Mouse (Mus musculus) hindbrain, postnatal 0 days (tissue): ENCODE data around the gene Arpin. TPM values are rescaled to one million over a fixed set of nuclear protein-coding genes. Genes with fewer than 3 reads are reported as not detected.

Experiments
- ATAC-seq: fragments of 200-750 bp; cut with Nextera tagmentation; 2 replicates; pipeline ENCODE4 v1.8.0; 2017; ENCODE audit warnings: mild to moderate bottlenecking, moderate TSS enrichment, moderate library complexity
- DNase-seq: peaks from one replicate; pipeline ENCODE4 v3.0.0-alpha.2; 2015; ENCODE audit warnings: low spot score
- H3K27ac ChIP-seq: fragments of 300-500 bp; sonication (generic); 2 replicates; pipeline ENCODE4 v1.5.1; 2014; ENCODE audit warnings: mild to moderate bottlenecking
- H3K27me3 ChIP-seq: fragments of 300-500 bp; sonication (generic); 2 replicates; pipeline ENCODE4 v1.6.1; 2014; ENCODE audit warnings: low read length, mixed read lengths; ENCODE audit not compliant: insufficient read depth
- H3K36me3 ChIP-seq: fragments of 300-500 bp; sonication (generic); 2 replicates; pipeline ENCODE4 v1.6.1; 2014; ENCODE audit warnings: low read length, mixed read lengths; ENCODE audit not compliant: insufficient read depth
- H3K4me1 ChIP-seq: fragments of 300-500 bp; sonication (generic); 2 replicates; pipeline ENCODE4 v1.6.1; 2014; ENCODE audit warnings: antibody characterized with exemption, low read length, mixed read lengths; ENCODE audit not compliant: insufficient read depth
- H3K4me2 ChIP-seq: fragments of 300-500 bp; sonication (generic); 2 replicates; pipeline ENCODE4 v1.6.1; 2014; ENCODE audit warnings: low read depth, mild to moderate bottlenecking, low read length, moderate library complexity, mixed read lengths
- H3K4me3 ChIP-seq: fragments of 300-500 bp; sonication (generic); 2 replicates; pipeline ENCODE4 v1.5.1; 2014; ENCODE audit warnings: low read length
- H3K9ac ChIP-seq: fragments of 300-500 bp; sonication (generic); replicated peaks from 2 replicates; pipeline ENCODE4 v1.6.1; 2014; ENCODE audit warnings: mild to moderate bottlenecking, low read length, moderate library complexity, mixed read lengths
- H3K9me3 ChIP-seq: fragments of 300-500 bp; sonication (generic); 2 replicates; pipeline ENCODE4 v1.6.1; 2016; ENCODE audit warnings: low read length, mixed read lengths
- CTCF ChIP-seq: IDR thresholded peaks from 2 replicates; pipeline ENCODE4 v1.5.1; 2016; ENCODE audit warnings: antibody characterized with exemption, control low read depth, low read depth
- WGBS: fragments of 180-500 bp; shearing (Covaris S2); extraction: QIAGEN DNeasy Blood & Tissue Kit; methylation state at CpG from one replicate; pipeline ENCODE4 v1.1.7; 2014; 5-methylcytosine and 5-hydroxymethylcytosine counted together
- microRNA-seq, 2 experiments: library from miRNA; unstranded; fragments of <30 nt; microRNA quantifications; one replicate each; pipeline ENCODE4; 2016
- polyA plus RNA-seq: library from polyadenylated mRNA; unstranded; fragments of >200 nt; fragmentation: Nextera tagmentation; extraction: Ambion mirVana; gene quantifications from 2 replicates; pipeline ENCODE4 v1.2.1, GENCODE M21; 2015
- total RNA-seq: library from RNA; depleted of rRNA; stranded (reverse); fragments of >200 nt; gene quantifications from 2 replicates; pipeline ENCODE4 v1.2.3, GENCODE M21; 2014; rRNA removed

Arpin gene
- total and polyA plus RNA-seq, 2 experiments from 2014 or later: 16.6 to 29.6 TPM

DNA sequence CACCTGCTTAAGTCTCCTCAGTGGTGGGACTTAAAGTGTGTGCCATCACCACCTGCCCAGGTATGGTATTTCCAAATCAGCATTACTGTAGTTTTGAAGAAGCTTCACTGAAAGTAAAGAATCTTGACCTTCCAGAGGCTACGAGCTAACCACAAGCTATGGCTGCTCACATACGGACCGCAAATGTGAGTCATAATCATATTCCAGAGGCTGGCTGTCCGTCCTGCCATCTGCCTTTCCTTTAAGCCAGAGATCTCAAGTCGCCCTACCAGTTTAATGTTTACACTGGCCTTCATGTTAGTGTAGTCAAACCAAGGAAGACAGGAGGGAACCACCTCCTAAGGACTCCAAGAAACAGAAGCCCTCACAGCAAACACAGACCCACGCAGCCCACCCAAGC lies 53.3 kb downstream of the Arpin start:
- no peak overlapping the region for H3K9ac ChIP-seq
- H3K4me1 ChIP-seq: no peaks in the 10 kb centered on the region
- no peak overlapping the region for H3K27ac ChIP-seq
- H3K36me3 ChIP-seq: peaks cover 19% of the 10 kb centered on the region
- no peak for DNase-seq
- no peak for ATAC-seq
- no peak overlapping the region for H3K4me2 ChIP-seq
- H3K27me3 ChIP-seq: no peaks in the 10 kb centered on the region
- H3K4me3 ChIP-seq: no peak overlapping the region
- no peak for TF ChIP-seq CTCF
- 96% methylated on average over 6 of the region's 6 CpGs for WGBS
- H3K9me3 ChIP-seq: no peaks in the 10 kb centered on the region

DNA sequence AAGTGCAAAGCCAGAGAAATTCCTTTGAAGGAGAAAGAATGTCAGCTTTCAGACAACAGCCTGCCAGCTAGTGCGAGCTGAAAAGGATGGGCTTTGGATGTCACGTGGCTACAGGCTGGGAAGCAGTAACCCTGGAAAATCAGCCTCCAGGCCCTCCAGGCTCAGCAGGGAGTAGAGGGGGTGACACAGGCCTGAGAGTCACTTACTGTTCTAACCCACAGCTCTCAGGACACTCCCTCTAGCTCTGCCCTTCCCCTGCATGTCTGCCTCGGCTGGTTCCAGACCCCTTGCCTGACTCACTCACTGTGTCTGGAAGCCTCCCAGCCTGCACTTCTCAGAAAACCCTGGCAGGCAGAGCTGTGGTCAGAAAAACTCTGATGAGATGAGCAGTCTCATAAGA lies 54.2 kb downstream of the Arpin start:
- no peak overlapping the region for H3K4me3 ChIP-seq

DNA sequence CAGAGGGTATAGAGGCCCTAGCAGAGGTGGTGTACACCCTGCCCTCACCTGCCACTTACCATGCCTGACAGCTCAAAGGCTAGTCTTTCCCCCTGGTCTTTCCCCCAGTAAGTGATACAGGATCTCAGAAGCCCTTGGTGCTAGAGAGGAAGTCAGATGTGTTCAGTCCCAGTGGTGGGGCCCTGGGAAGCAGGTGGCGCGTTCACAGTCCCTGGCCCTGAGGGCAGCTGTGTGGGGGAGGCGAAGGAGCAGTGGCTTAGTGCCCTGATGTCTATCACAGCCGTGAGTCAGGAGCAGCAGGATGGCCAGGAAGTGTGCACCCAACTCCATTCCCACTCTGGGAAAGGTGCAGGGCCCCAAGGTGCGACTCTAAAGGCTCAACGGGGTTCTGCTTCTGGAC lies 55.1 kb downstream of the Arpin start:
- TF ChIP-seq CTCF: no peak
- Histone ChIP-seq H3K9me3 (no peaks in the 10 kb centered on the region), H3K4me3 (no peak overlapping the region), H3K27me3 (no peaks in the 10 kb centered on the region), H3K9ac (no peak overlapping the region), H3K36me3 (peaks cover 19% of the 10 kb centered on the region), H3K4me1 (no peaks in the 10 kb centered on the region), H3K4me2 (no peak overlapping the region), H3K27ac (no peak overlapping the region)
- 93% methylated on average over 6 of the region's 6 CpGs for WGBS
- ATAC-seq: no peak
- no peak for DNase-seq

More for the DNA sequence above, 54.2 kb downstream of the Arpin start:
- Histone ChIP-seq H3K4me1 (no peaks in the 10 kb centered on the region), H3K27me3 (no peaks in the 10 kb centered on the region), H3K4me2 (no peak overlapping the region), H3K27ac (no peak overlapping the region), H3K9ac (no peak overlapping the region), H3K9me3 (no peaks in the 10 kb centered on the region), H3K36me3 (peaks cover 19% of the 10 kb centered on the region)
- DNase-seq: no peak
- WGBS: 44% methylated on average over 3 of the region's 3 CpGs
- TF ChIP-seq CTCF: no peak
- no peak for ATAC-seq

DNA sequence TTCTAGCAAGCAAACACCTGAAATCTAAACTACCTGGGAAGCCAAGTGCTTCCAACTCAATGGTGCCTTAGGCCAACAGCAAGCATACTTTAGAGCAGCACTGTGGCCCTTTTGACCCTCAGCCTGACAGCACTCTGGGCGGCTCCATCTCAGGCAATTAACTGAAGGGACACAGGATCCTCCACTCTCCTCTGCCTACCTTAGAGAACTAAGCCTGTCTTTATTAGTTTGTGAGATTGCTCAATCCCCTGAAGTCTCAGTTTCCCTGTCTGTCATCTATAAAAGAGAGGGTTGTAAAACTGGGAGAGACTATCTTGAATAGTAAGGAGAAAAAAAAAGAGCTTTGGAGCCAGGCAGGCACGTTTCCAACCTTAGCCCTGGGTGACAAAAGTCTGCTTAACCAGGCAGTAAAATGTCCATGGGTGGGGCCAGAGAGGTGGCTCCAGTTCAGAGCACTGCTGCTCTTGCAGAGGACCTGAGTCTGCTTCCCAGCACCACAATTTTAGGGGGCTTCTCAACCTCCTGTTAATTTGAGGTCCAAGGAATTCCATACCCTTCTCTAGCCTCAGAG lies 56.6 kb downstream of the Arpin start:
- no peak overlapping the region for H3K4me2 ChIP-seq
- no peak overlapping the region for H3K4me3 ChIP-seq
- WGBS: 82% methylated on average over 2 of the region's 2 CpGs
- H3K4me1 ChIP-seq: no peaks in the 10 kb centered on the region
- no peak overlapping the region for H3K27ac ChIP-seq
- TF ChIP-seq CTCF: no peak
- H3K9ac ChIP-seq: no peak overlapping the region
- no peaks in the 10 kb centered on the region for H3K9me3 ChIP-seq
- peaks cover 18% of the 10 kb centered on the region for H3K36me3 ChIP-seq
- no peaks in the 10 kb centered on the region for H3K27me3 ChIP-seq
- no peak for DNase-seq
- no peak for ATAC-seq

Small RNA genes lying within 50 kb of the gene (microRNA-seq; reads per million reads assigned to microRNA genes)
- 0 reads per million in 2 experiments for gene Gm24541

Other genes starting within 250 kb of the Arpin start
- gene Kif7, start 219.6 kb downstream of the Arpin start, total RNA-seq: 7.3 and 8.5 TPM in 2 replicates
- 1.9 and 2.3 TPM in 2 replicates for gene Kif7, start 219.6 kb downstream of the Arpin start, polyA plus RNA-seq
- gene Plin1, start 202.5 kb downstream of the Arpin start, total RNA-seq: 0.21 and 7.3 TPM in 2 replicates
- 0.33 and 0.44 TPM in 2 replicates for gene Plin1, start 202.5 kb downstream of the Arpin start, polyA plus RNA-seq
- 2.9 and 3.2 TPM in 2 replicates for gene Pex11a, start 192.2 kb downstream of the Arpin start, total RNA-seq
- gene Pex11a, start 192.2 kb downstream of the Arpin start, polyA plus RNA-seq: 13.5 and 14.0 TPM in 2 replicates
- 0.54 and 1.3 TPM in 2 replicates for gene Wdr93, start 192.2 kb downstream of the Arpin start, total RNA-seq
- 0.24 and 0.30 TPM in 2 replicates for gene Wdr93, start 192.2 kb downstream of the Arpin start, polyA plus RNA-seq
- 0.32 and 0.52 TPM in 2 replicates for gene Mesp1, start 141.6 kb downstream of the Arpin start, total RNA-seq
- gene Mesp1, start 141.6 kb downstream of the Arpin start, polyA plus RNA-seq: 0.63 and 0.83 TPM in 2 replicates
- gene Mesp2, start 124.6 kb downstream of the Arpin start, total RNA-seq: 1.5 and 1.7 TPM in 2 replicates
- 1.1 and 1.5 TPM in 2 replicates for gene Mesp2, start 124.6 kb downstream of the Arpin start, polyA plus RNA-seq
- 4.1 and 12.1 TPM in 2 replicates for gene Anpep, start 74.3 kb downstream of the Arpin start, total RNA-seq
- gene Anpep, start 74.3 kb downstream of the Arpin start, polyA plus RNA-seq: 3.7 and 5.0 TPM in 2 replicates
- gene Ap3s2, start 14.7 kb downstream of the Arpin start, total RNA-seq: 33.5 and 35.7 TPM in 2 replicates
- 27.5 and 32.0 TPM in 2 replicates for gene Ap3s2, start 14.7 kb downstream of the Arpin start, polyA plus RNA-seq
- gene Zfp710, start 89.5 kb upstream of the Arpin start, total RNA-seq: 25.8 and 29.7 TPM in 2 replicates
- 8.4 and 10.3 TPM in 2 replicates for gene Zfp710, start 89.5 kb upstream of the Arpin start, polyA plus RNA-seq
- gene Idh2, start 180.0 kb upstream of the Arpin start, total RNA-seq: 126 and 161 TPM in 2 replicates
- 152 and 158 TPM in 2 replicates for gene Idh2, start 180.0 kb upstream of the Arpin start, polyA plus RNA-seq